Mouse (Mus musculus) embryo, embryonic 11.5 days (tissue): ENCODE data around the gene Adamts13.

Experiments
- DNase-seq: peaks from one replicate; pipeline ENCODE4 v3.0.0-alpha.2; 2012; ENCODE audit warnings: low read depth, low spot score

Adamts13 gene

GRCm38 (mm10) chr2:27036003-27036402 lies 62.8 kb downstream of the Adamts13 start:
- DNase-seq: no peak

- DNase-seq: no peak
Measured at GRCm38 (mm10) chr2:27037008-27037407, 63.8 kb downstream of the Adamts13 start.

- peak; percentile 81 for DNase-seq
Measured at GRCm38 (mm10) chr2:27038596-27038995, 65.4 kb downstream of the Adamts13 start.

GRCm38 (mm10) chr2:27039286-27039685 lies 66.1 kb downstream of the Adamts13 start:
- DNase-seq: no peak

- no peak for DNase-seq
Measured at GRCm38 (mm10) chr2:27042131-27042844, 69.1 kb downstream of the Adamts13 start.

- DNase-seq: peak; percentile 79
Measured at GRCm38 (mm10) chr2:27043461-27043860, 70.2 kb downstream of the Adamts13 start.

GRCm38 (mm10) chr2:27044166-27044565 lies 71.0 kb downstream of the Adamts13 start:
- DNase-seq: no peak

GRCm38 (mm10) chr2:27044641-27045040 lies 71.4 kb downstream of the Adamts13 start:
- DNase-seq: no peak

GRCm38 (mm10) chr2:27045979-27046770 lies 73.0 kb downstream of the Adamts13 start:
- no peak for DNase-seq

- DNase-seq: no peak
Measured at GRCm38 (mm10) chr2:27049408-27049807, 76.2 kb downstream of the Adamts13 start.

- DNase-seq: no peak
Measured at GRCm38 (mm10) chr2:27058251-27058650, 85.0 kb downstream of the Adamts13 start.

- no peak for DNase-seq
Measured at GRCm38 (mm10) chr2:27058751-27059150, 85.5 kb downstream of the Adamts13 start.

- DNase-seq: no peak
Measured at GRCm38 (mm10) chr2:27059187-27059586, 86.0 kb downstream of the Adamts13 start.
